Mouse (Mus musculus): ENCODE results near the gene Mdh1. TPM values are rescaled to one million over a fixed set of nuclear protein-coding genes. Genes with fewer than 3 reads are reported as not detected.

Mdh1 gene
- polyA plus RNA-seq (2017; shearing (Covaris generic)), result 100 to 1,000 TPM; 421 to 446 (median 430) TPM

DNA sequence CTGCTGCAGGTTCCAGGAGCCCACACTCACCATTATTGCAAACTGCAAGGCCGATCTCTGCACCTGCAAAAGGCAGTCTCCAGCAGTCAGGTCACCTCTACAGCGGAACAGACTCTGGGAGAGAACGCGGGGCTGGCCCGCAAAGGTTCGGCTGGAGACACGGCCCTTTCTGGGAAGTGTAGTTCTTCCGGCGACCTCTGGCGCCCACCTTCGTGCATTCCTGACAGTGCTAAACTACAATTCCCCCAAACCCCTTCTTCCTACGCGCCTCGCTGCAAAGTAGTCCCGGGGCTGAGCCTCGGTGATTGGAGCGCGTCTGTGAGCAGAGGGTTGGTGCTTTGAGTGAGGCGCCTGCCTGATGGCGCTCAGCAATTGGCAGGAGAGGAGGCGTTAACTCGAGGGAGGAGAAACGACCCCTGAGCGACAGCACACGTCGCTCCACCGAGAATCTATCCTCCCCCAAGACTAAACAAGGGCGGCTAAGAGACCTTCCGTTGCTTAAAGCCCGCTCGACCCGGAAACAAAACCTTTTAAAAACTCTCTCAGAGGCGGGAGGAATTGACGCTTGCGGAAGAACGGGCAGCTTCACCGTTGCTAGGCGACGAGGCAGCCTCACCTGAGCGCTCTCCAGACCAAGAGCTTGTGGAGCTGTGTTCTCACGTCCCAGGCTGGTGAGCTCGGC, at the start of gene Mdh1, which contains the start of gene Wdpcp:
Gene Mdh1, minus strand, starts transcription at position 668 of the 682 bp plus-strand sequence.
Gene Wdpcp, plus strand, starts transcription at position 536 of the 682 bp plus-strand sequence.
- ATAC-seq, result peak; percentile 92

- no peak for ATAC-seq
These were observed 43.7 kb upstream of the Mdh1 start for GRCm38 (mm10) chr11:21615915-21616314.

DNA sequence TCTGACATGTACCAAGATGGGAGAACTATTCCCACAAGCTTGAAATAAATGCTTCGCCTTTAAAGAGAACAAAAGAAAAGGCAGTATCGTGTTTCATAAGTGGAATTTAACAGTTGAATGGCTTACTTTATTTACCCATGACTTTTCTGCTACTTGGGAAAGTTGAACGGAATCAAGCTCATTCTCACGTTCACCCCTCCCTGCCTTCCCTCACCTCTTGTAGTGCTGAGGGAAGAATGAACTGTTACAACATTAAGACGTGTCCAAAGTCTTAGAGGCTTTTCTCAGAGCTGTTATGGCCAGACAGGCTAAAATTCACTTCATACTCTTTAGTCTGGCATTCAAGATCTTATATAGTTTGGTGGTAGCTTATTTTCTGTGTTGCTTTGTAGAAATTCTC, 30.3 kb upstream of the Mdh1 start:
- no peak for ATAC-seq

DNA sequence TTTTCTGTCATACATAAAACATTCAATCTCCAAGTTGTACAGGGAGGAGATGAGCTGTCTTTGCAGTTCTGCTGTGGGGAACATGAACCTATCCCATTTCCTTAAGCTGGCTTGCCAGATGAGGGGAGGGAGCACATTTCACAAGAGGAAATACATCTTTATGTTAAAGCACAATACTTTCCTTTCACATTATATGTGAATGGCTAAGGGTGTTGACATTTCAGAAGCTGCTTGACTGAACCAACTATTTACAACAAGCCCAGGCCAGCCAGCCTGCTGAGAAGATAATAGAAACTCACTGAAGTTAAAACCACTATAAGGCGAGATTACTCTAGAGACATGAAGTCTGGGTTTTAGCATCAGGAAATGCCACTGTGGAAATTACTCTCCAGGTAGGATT, 11.1 kb upstream of the Mdh1 start:
- no peak for ATAC-seq

DNA sequence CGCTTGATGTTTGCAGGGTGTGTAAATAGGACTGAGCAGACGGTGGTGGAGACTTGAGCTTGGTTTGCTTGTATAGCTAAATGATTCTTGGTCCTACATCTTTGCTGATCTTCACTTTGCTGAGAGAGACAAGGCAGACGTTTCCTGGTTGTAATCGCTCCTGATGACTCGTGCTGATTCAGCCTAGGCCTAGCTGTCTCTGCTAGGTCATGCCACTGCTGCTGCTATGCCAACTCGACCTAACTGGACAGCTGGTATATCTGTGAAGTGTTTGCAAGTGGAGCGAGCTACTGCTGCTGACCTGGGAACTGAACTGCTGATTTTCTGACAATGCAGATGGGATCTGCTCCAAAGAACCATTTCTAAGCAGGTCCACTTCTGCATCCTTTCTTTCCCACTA, 9.3 kb upstream of the Mdh1 start:
- ATAC-seq, result no peak

DNA sequence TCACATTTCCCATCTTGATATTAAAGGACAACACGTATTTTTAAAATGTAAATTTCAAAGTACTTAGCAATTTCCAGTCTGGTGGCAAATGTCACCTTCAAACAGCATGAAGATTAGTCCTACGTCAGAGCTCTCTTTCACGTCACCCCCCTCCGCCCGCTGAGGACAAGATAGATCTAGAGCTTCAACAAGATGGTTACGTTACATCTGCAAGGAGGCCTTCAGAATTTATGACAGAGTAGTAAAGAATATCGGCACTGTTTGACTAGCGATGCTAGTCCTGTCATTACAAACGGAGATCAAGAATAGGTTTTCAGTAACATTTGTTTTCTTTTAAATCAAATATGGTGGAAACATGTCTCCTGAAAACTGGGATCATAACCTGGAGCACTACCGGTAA, 1.2 kb downstream of the Mdh1 start:
- no peak for ATAC-seq

- ATAC-seq, result no peak
These were observed 2.1 kb downstream of the Mdh1 start for GRCm38 (mm10) chr11:21570109-21570474.

DNA sequence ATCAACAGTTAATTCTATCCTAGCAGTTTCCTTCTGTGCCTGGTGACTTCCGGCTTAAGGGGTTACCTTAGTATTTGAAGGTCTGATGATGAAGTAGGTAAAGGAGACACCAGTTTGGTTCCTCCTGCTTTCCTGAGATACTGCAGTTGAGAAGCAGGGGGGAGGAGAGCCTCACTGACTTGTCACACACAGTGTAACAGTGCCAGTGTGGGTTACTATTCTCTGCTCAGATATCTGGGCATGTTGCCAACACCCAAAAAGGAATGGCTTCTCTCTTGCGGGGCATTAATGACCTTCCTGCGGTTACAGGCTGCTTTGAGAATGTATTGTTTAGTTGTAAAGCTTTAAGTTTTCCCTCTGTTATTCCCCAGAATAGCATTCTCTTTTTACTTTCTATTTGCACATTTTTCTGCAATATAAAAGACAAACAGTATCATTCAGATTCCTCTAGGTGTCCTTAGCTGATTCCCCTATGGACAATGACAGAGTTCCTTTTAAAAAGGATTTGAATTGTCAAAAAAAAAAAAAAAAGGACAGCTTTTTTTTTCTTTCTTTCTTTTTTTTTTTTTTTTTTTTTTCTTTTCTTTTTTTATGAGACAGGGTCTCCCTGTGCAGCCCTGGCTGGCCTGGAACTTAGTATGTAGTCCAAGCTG, 2.6 kb downstream of the Mdh1 start:
- no peak for ATAC-seq

GRCm38 (mm10) chr11:21569002-21569401, 3.2 kb downstream of the Mdh1 start:
- no peak for ATAC-seq

GRCm38 (mm10) chr11:21567733-21568132, 4.4 kb downstream of the Mdh1 start:
- no peak for ATAC-seq

GRCm38 (mm10) chr11:21566934-21567333, 5.2 kb downstream of the Mdh1 start:
- no peak for ATAC-seq

GRCm38 (mm10) chr11:21564681-21565405, 7.3 kb downstream of the Mdh1 start:
- ATAC-seq, result no peak

- ATAC-seq, result no peak
These were observed 8.4 kb downstream of the Mdh1 start for GRCm38 (mm10) chr11:21563617-21564325.

DNA sequence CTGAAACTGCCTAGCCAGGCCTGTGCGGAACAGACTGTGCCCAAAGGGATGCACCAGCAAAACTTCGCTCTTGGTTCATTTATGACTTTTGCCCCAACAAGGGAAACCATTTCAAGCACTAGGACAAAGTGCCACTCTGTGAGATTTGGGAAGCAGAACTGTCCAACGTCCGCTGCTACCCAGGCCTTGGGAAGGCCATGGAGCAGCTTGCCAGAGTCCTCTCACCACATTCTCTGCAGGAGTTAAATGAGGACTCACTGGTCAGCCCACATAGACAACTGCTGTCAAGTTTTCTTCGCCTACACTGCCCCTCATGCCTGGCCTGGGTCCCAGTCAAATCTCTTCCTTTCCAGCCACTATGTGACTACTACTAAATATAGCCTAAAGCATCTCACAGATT, 10.8 kb downstream of the Mdh1 start:
- ATAC-seq, result no peak

DNA sequence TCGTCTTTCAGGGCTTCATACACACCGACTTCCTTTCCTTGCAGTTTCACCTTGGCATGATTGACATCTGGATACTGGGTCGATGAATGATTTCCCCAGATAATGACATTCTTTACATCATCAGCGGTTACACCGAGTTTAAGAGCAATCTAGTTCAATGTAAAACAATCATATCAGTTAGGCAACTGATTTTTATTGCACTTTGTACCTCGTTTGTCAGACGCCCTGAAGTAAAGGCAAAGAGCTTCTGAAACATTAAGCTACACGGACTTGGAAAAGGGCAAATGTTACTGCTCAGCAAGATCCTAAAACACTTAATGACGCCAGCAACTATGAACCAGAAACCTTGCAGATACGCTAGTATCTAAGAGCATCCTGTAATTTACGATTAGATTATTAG, 12.4 kb downstream of the Mdh1 start:
- no peak for ATAC-seq

DNA sequence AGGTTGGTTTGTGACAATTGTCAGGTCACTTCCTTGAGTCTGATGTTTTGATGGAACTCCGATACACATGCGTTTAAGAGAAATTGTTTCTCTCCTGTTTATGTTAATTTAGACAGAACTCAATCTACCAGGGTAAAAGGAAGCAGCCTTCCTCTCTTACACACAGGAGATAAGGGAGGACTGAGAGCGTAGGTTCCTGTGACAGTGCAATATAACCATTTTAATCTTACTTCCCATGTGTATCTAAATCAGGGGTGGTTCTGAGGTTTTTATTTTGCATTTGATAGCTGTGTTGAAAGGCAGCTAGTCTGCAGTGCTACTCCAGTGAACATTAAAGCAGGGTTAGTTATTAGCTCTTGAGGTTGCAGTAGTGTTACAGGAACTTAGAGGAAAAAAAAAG, 20.1 kb downstream of the Mdh1 start:
- ATAC-seq, result no peak

DNA sequence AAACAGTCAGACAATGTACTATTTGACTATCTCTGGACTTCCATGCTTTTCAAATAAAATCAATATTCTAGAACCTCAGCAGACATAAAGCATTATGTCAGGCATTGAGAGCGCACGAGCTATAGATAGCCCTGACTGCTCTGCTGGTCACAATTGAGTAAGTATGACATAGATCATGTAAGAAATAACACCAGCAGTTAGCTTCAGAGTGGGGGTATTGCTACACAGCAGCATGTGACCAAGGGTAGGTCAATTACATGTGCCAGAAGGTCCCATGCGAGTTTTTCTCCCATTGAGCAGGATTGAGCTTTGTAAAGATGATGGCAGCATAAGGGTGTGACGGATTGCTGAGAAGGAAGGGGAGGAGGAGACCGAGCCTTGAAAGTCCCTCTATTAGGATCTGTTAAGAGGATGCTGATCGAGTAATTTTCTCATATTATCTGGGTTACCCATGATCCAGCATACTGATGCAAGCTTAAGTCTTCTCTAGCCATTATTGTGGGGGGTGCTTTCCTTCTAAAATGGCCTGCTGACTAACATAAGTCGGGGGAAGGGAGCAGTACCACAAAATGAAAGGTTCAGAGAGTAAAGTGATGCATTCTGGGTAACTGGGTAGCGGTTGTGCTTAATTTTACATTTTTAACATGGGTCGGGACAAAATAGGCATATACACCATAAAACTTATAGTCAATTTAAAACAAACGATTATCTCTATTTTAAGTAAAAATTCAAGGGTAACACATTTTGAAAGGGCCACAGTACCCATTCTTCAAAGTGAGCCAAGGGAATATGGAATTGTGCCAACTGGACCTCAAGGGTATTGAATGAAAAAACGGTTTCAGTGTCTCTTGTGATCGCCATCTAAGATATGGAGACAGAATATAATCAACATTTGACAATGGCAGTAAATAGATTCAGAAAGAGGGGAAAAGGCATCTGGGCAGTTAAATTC, 21.7 kb downstream of the Mdh1 start:
- ATAC-seq, result no peak

DNA sequence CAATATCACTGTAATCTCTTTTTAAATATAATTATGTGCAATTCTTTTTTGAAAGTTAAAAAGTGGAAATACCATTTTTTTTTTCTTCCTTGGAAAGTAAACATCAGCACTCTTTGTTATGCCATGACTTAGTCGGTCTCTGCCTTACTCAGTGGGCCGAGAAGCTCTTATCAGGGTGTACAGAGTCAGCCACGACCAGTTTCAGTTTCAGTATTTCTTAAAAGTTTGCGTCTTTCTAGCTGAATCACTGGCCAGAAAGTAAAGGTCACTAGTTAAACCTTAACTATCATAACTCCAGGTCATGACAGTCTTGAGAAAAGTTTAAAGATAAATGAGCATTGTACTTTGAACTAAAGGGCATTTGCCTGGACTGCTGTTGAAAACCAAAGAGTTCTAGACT, 22.4 kb downstream of the Mdh1 start:
- peak; percentile 60 for ATAC-seq

DNA sequence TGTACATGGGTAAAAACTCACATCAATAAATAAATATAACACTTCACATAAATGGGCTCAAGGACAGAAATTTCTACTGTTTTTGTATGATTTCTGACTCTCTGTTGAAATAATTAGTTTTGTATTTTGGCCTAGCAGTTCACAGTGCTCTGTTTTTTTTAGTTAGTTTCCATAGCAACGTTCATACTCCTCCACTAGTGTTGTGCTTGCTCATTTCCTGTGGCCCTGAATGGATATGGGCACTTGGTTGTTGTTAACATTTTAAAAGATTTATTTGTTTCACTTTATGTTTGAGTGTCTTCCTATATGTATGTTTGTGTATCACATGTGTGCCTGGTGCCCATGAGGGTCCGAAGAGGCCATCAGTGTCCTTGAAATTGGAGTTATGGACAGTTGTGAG, 23.1 kb downstream of the Mdh1 start:
- ATAC-seq, result peak; percentile 88

DNA sequence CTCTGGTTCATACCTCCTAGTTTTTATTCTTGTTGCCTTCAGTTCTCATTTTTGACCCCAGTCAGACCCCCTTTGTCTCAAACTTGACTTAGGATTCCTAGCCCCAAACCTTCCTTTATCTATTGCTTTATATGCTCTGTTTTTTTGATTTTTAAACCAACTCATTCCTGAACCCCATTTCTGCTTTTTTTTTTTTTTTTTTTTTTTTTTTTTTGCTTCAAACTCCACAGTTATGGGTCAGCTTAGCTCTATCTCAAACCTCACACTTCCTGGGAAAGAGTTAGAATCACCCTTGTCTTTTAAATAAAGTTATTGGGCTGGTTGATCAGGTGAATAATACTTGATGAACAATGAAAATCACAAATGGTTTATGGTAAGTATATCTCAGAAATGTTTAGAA, 24.6 kb downstream of the Mdh1 start:
- no peak for ATAC-seq

GRCm38 (mm10) chr11:21546671-21547070, 25.5 kb downstream of the Mdh1 start:
- ATAC-seq, result no peak

DNA sequence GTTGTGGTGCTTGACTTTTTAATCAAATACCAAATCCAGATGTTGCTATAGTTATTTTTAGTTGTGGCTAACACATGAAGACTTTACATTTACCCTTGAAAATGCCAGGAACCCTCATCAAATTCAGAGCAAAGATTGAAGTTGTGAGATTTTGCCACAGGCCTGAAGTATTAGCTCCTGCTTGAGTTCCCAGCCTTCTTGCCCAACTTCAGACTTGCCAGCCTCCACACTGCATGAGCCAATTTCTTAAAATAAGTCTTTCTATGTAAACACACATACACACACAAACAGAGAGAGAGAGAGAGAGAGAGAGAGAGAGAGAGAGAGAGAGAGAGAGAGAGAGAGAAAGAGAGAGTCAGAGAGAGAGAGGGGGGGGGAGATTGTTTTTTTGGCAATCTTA, 26.2 kb downstream of the Mdh1 start:
- ATAC-seq, result no peak

Data from inflammation-experienced regulatory T-cells, adult 6 months (primary cell).